Mouse (Mus musculus): ENCODE measurements around the gene Il3. TPM values are rescaled to one million over a fixed set of nuclear protein-coding genes. Genes with fewer than 3 reads are reported as not detected.

Il3 gene
- total and polyA plus RNA-seq, 3 experiments: 1.5 to 4.8 (median 3.5) TPM

DNA sequence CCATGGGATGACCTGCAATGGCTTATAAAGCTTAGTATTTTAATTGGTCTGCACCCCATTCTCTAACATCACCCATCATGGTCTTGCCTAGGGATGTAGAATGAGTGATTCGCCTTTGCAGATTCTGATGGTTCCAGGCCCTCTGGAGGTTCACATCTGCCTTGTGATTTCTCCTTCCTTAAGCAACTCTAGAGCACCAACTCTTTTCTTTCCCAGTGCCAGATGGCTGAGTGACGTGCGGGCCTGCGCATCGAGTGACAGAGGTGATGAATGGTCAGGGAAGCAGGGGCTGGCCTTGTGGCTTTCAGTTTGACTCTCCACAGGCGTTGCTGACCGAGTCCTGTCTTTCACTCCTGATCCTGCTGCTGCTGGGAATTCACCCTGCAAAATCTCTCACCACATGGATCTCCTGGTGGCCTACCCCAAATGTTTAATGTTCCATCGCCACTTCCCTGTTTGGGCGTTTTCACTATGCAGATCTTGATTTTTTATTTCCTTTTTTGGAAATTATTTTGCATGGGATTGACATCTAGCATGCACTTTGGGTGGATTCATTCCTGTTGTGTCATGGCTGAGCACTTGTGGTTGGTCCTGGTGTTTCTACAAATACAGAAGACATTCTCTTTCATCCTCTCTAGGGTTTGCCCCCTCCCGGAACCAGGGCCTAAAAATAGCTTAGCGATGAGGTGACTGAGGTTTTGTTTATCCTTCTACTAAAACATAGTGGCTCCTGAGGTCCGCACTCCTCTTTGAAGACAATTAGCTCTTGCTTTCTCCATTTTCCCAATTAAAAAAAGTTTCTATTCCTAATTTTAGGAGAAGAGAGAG lies 27.1 kb upstream of the Il3 start (continued):
- TF ChIP-seq IRF4 (IDR thresholded peaks at IDR 0.05; ENCODE audit: low read depth, low read length) (peak; percentile 100), ZNF384 (IDR thresholded peaks at IDR 0.05; ENCODE audit: low read depth, low read length) (no peak), CTCF (conservative IDR thresholded peaks at IDR 0.05 in 1 of 2, IDR thresholded peaks at IDR 0.05 in 1 of 2; ENCODE audit: low read depth in 2 of 2, low read length in 2 of 2) (peak in 1 of 2 experiments; percentile 36; a peak in 2 of 4 replicates), NRF1 (IDR thresholded peaks at IDR 0.05; ENCODE audit: low read depth, low read length) (peak; percentile 80)

DNA sequence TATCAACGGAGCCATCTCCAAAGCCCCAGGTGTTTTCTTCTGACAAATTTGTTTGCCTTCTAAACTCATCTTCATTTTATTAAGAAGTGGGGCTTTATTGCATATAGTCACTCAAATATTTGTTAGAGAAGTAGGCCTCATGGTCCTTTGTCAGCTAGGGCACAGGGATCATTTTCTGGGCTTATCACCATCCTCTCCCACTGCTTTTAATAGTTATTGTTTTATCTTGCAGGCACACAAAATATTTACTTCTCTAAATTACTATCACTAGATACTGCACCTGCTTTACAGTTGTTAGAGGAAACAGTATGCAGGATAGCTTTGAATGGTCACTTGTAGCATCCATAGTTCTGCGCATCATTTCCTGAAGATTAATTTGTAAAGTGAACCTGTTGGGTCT lies 25.1 kb upstream of the Il3 start:
- H3K4me3 ChIP-seq (replicated peaks in 1 of 3; ENCODE audit: low read depth in 2 of 3, low read length in 2 of 3, poor library complexity in 1 of 3): no peak overlapping the region
- H3K4me2 ChIP-seq (ENCODE audit: insufficient read depth, low read depth, poor library complexity, severe bottlenecking): no peak overlapping the region
- H3K27me3 ChIP-seq (replicated peaks): no peaks in the 10 kb centered on the region
- no peak overlapping the region for H3K9ac ChIP-seq (ENCODE audit: insufficient read depth, low read depth)
- in situ Hi-C loops (cut with MboI; ENCODE audit: low pct_ligation_motif_present, low pct_unique_long_range_greater_than_20kb, low sequenced_read_pairs): no loop called here
- H3K27ac ChIP-seq (ENCODE audit: insufficient read depth, low read depth): no peak overlapping the region
- peaks cover 53 to 94% of the 10 kb centered on the region in 2 experiments for H3K4me1 ChIP-seq (ENCODE audit: control insufficient read depth in 1 of 2, insufficient read depth in 2 of 2)
- DNase-seq (ENCODE audit: extremely low read depth): no peak
- TF ChIP-seq CTCF (conservative IDR thresholded peaks at IDR 0.05 in 1 of 2, IDR thresholded peaks at IDR 0.05 in 1 of 2; ENCODE audit: low read depth in 2 of 2, low read length in 2 of 2): no peak
- TF ChIP-seq TBP (conservative IDR thresholded peaks at IDR 0.05; ENCODE audit: low read depth, low read length): no peak
- TF ChIP-seq POLR2A (IDR thresholded peaks at IDR 0.05; ENCODE audit: low read depth, low read length): no peak
- TF ChIP-seq JUN (IDR thresholded peaks at IDR 0.05; ENCODE audit: insufficient read depth, low read depth, low read length): no peak
- no peak for TF ChIP-seq BHLHE40 (IDR thresholded peaks at IDR 0.05; ENCODE audit: low read depth, low read length)
- TF ChIP-seq PAX5 (IDR thresholded peaks at IDR 0.05; ENCODE audit: low read length): no peak
- TF ChIP-seq MXI1 (IDR thresholded peaks at IDR 0.05; ENCODE audit: low read depth, low read length): no peak
- no peaks in the 10 kb centered on the region for H3K9me3 ChIP-seq (replicated peaks; ENCODE audit: low read length)
- dilution Hi-C loops (cut with MboI; ENCODE audit: extremely low pct_ligation_motif_present, extremely low pct_unique_long_range_greater_than_20kb, low sequenced_read_pairs): no loop called here
- H3K36me3 ChIP-seq (replicated peaks in 1 of 2; ENCODE audit: control insufficient read depth in 1 of 2, insufficient read depth in 1 of 2, low read length in 1 of 2): no peaks in the 10 kb centered on the region
- H3K79me2 ChIP-seq (replicated peaks; ENCODE audit: control insufficient read depth, extremely low read depth, insufficient read depth, poor library complexity, severe bottlenecking): no peaks in the 10 kb centered on the region

DNA sequence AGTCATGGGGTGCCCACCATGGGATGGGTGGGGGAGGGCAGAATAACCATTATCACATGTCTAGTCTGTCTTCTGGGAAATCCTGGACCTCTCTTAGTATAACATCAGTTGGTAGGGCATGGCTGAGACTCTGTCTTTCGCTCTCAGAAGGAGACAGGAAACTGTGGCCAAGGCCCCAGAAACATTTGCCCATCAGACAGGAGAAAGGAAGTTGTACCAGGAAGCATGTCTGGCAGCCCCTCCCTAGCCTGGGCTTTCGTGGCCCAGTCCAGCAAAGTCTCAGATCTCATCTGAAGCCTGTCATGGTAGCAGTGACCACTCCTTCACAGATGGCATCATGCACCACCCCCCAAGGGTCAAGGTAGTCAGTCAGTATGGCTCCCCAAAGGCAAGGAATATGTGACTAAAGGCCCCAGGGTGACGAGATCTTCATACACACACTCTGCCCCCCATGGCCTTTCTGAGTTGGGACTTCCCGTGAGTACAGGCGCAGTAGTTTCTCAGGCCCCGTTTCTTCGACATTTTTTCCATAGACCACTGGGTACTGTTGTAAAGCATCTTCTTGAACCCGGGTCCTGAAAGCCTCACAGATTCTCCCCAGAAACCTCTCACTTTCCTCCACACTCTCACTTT lies 20.9 kb upstream of the Il3 start:
- H3K4me2 ChIP-seq (ENCODE audit: insufficient read depth, low read depth, poor library complexity, severe bottlenecking): peak overlapping the region; percentile 1
- dilution Hi-C loops (cut with MboI; ENCODE audit: extremely low pct_ligation_motif_present, extremely low pct_unique_long_range_greater_than_20kb, low sequenced_read_pairs): no loop called here
- in situ Hi-C loops (cut with MboI; ENCODE audit: low pct_ligation_motif_present, low pct_unique_long_range_greater_than_20kb, low sequenced_read_pairs): no loop called here

More for the DNA sequence above, 20.9 kb upstream of the Il3 start:
- H3K9ac ChIP-seq (ENCODE audit: insufficient read depth, low read depth): no peak overlapping the region
- TF ChIP-seq TBP (conservative IDR thresholded peaks at IDR 0.05; ENCODE audit: low read depth, low read length): 0 out of 2 replicates have a peak, but pooled peaks have one; percentile 24
- no peak for TF ChIP-seq NELFE (IDR thresholded peaks at IDR 0.05; ENCODE audit: low read depth, low read length)
- 0 out of 2 replicates have a peak, but pooled peaks have one; percentile 56 for TF ChIP-seq TCF12 (IDR thresholded peaks at IDR 0.05; ENCODE audit: low read depth, low read length)
- no peak for TF ChIP-seq ZC3H11A (IDR thresholded peaks at IDR 0.05; ENCODE audit: low read depth, low read length)
- 0 out of 2 replicates have a peak, but pooled peaks have one; percentile 24 for TF ChIP-seq CHD2 (IDR thresholded peaks at IDR 0.05; ENCODE audit: low read length)
- 0 out of 2 replicates have a peak, but pooled peaks have one; percentile 6 for TF ChIP-seq SIN3A (IDR thresholded peaks at IDR 0.05; ENCODE audit: low read length)
- peak; percentile 51; the same call in 1 of the 2 replicates for TF ChIP-seq JUN (IDR thresholded peaks at IDR 0.05; ENCODE audit: insufficient read depth, low read depth, low read length)
- peak; percentile 60 for TF ChIP-seq IRF4 (IDR thresholded peaks at IDR 0.05; ENCODE audit: low read depth, low read length)
- peak; percentile 61; the same call in 1 of the 2 replicates for TF ChIP-seq ETS1 (conservative IDR thresholded peaks at IDR 0.05; ENCODE audit: low read depth, low read length)
- peak; percentile 60 for TF ChIP-seq EP300 (IDR thresholded peaks at IDR 0.05; ENCODE audit: low read length)
- no peaks in the 10 kb centered on the region for H3K27me3 ChIP-seq (replicated peaks)
- H3K4me1 ChIP-seq (ENCODE audit: control insufficient read depth in 1 of 2, insufficient read depth in 2 of 2): peaks cover 23 to 52% of the 10 kb centered on the region in 2 experiments
- DNase-seq (ENCODE audit: extremely low read depth): peak; percentile 60
- H3K9me3 ChIP-seq (replicated peaks; ENCODE audit: low read length): peaks cover 4% of the 10 kb centered on the region
- H3K27ac ChIP-seq (ENCODE audit: insufficient read depth, low read depth): peak overlapping the region; percentile 50
- H3K36me3 ChIP-seq (replicated peaks in 1 of 2; ENCODE audit: control insufficient read depth in 1 of 2, insufficient read depth in 1 of 2, low read length in 1 of 2): no peaks in the 10 kb centered on the region
- no peaks in the 10 kb centered on the region for H3K79me2 ChIP-seq (replicated peaks; ENCODE audit: control insufficient read depth, extremely low read depth, insufficient read depth, poor library complexity, severe bottlenecking)
- peak overlapping the region in 1 of 3 experiments; percentile 20 for H3K4me3 ChIP-seq (replicated peaks in 1 of 3; ENCODE audit: low read depth in 2 of 3, low read length in 2 of 3, poor library complexity in 1 of 3)
